Mouse (Mus musculus): ENCODE measurements around the gene Bnipl.

DNA sequence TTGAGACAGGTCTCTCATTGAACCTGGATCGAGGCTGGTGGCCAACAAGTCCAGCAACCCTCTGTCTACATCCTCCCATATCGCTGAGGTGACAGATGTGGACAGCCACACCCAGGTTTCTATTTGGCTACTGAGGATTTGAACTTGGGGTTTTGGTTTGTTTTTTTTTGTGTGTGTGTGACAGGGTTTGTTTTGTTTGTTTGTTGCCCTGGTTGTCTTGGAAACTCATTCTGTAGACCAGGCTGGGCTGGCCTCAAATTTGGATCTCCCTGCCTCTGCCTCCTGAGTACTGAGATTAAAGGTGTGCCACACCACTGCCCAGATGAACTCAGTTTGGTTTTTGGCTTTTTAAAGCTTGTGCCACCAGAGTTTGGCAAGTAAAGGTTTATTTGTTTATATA, 28.0 kb downstream of the Bnipl start:
- no peak for TF ChIP-seq CTCF (IDR thresholded peaks at IDR 0.05; ENCODE audit: borderline replicate concordance, insufficient read depth, low read length)
- no peak for TF ChIP-seq POLR2A (IDR thresholded peaks at IDR 0.05; ENCODE audit: low read depth, low read length)

Data from embryonic fibroblast, embryonic 13.5 days (primary cell).